Mouse (Mus musculus): ENCODE results near the gene Hap1. TPM values are rescaled to one million over a fixed set of nuclear protein-coding genes. Genes with fewer than 3 reads are reported as not detected.
"Not testable (repeated sequence)": the region's sequence is repeated elsewhere in the genome, so short reads cannot be mapped to it uniquely, and the experiment has no call there.

Gene Hap1
- polyA plus RNA-seq, 1 experiment from 2014 or later: 264 TPM

DNA sequence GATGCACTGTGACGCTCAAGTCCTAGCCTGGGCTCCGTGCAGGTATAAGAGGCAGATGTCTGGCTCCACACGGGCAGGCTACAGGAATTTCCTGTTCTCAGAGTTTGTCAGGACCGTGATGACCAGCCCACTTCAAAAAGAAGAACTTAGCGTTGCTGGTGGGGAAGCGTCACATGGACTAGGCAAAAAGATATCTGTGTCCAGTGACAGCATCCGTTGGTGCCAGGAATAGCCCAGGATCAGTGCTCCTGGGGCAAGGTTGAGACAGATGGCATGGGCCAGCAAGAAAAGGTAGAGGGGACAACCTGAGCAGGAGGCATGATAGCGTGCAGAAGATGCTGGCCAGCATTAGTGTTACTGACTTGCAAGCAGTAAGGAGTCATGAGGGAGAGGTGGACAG is 13.9 kb upstream of the Hap1 start:
- Histone ChIP-seq H3K27ac (replicated peaks) (no peak overlapping the region), H3K9ac (replicated peaks) (no peak overlapping the region), H3K4me1 (no peaks in the 10 kb centered on the region), H3K36me3 (peaks cover 28% of the 10 kb centered on the region), H3K4me3 (replicated peaks) (no peak overlapping the region), H3K27me3 (replicated peaks) (no peaks in the 10 kb centered on the region), H3K4me2 (no peak overlapping the region), H3K9me3 (replicated peaks) (no peaks in the 10 kb centered on the region)
- ATAC-seq (ENCODE audit: low FRiP score): no peak
- 88% methylated on average over 8 of the region's 8 CpGs for WGBS

DNA sequence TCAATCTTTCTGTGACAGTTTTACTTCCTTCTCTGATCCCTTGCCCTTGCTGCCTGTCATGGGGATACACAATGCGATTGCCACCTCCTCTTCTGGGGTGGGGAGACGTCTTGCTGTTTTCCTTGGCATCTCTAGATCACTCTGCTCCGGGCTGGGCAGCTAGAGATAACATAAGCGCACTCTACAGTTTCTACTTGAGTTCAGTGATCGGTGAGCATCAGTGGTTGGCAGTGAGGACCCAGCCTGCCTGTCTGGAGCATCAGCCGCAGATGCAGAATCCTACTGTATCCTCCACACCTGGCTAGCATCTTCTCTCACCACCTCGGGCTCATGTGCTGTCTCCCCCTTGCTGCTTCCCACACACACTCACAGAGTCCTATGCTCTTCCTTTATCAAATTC is 13.2 kb upstream of the Hap1 start:
- Histone ChIP-seq H3K27me3 (replicated peaks) (no peaks in the 10 kb centered on the region), H3K36me3 (peaks cover 25% of the 10 kb centered on the region), H3K27ac (replicated peaks) (no peak overlapping the region), H3K9me3 (replicated peaks) (no peaks in the 10 kb centered on the region), H3K4me2 (no peak overlapping the region), H3K4me3 (replicated peaks) (no peak overlapping the region), H3K9ac (replicated peaks) (no peak overlapping the region), H3K4me1 (no peaks in the 10 kb centered on the region)
- WGBS: 67% methylated on average over 7 of the region's 7 CpGs
- no peak for ATAC-seq (ENCODE audit: low FRiP score)

DNA sequence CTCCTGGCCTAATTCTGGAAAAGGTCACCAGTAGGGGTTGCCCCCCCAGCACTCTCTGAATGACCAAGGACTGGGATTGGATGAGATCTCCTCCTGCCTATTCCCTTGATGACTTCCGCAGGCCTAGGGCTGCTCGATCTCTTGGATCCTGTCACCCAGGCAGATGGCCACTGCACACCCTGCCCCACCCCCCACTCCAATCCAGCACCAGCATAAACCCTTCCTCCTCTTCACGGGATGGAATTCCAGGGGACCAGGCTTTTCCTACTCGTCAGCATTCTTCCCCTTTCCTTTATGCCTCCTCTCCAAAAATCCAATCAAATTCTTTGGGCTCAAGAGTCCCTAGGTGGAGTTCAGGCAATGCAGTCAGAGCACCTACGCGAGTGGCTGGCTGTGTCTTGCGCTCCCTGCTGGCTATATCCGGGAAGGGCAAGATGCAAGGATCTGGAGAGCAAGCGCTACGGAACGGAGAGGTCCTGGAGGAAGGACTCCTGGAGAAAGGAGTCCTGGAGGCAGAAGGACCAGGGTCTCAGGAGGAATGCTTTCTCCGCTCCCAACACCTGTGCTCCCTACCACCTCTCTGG is 7.1 kb upstream of the Hap1 start:
- no peak overlapping the region for H3K4me2 ChIP-seq
- H3K4me1 ChIP-seq: peaks cover 9% of the 10 kb centered on the region
- no peak overlapping the region for H3K4me3 ChIP-seq (replicated peaks)
- peak overlapping the region; percentile 30 for H3K27ac ChIP-seq (replicated peaks)
- peak; percentile 29; the same call in 1 of the 2 replicates for ATAC-seq (ENCODE audit: low FRiP score)
- H3K27me3 ChIP-seq (replicated peaks): peaks cover 18% of the 10 kb centered on the region; the same call in 1 of the 2 replicates
- H3K9ac ChIP-seq (replicated peaks): no peak overlapping the region
- H3K9me3 ChIP-seq (replicated peaks): no peaks in the 10 kb centered on the region
- WGBS: 22% methylated on average over 12 of the region's 12 CpGs
- no peaks in the 10 kb centered on the region for H3K36me3 ChIP-seq

DNA sequence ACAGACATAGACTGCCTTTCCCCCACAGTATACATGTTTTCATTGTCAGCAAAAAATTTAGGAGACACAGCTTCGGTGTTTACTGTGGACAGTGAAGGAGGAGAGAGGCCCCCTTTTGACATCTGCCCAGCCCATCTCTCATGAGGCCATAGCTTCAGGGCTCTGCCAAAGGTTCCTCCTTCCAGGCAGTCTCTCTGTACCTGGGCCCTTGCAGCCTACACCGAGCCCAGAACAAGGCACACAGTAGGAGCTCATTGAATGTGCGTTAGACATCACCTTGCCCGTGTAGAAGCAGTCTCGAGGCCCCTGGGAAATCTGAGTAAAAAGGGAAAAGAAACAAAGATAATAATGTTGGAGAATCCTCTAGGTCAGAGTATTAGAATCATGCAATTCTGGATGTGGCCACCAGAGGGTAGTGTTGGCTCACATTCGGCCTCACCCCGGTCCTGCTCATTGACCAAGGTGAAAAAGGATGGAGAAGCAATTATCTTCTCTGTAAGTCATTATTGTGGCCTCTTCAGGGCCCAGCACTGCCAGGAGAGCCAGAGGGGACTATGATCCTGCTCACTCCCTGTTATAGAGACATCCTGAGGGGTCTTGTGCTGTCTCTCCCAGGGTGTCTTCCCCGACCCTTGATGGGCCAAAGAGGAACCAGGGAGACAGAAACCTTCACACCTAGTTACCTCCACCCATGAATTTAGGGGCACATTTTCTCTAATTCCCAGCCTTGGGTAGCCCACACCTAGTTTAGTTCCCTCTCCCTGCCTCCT is 6.5 kb upstream of the Hap1 start:
- Histone ChIP-seq H3K4me3 (replicated peaks) (no peak overlapping the region), H3K9ac (replicated peaks) (no peak overlapping the region), H3K4me2 (no peak overlapping the region), H3K4me1 (peaks cover 9% of the 10 kb centered on the region), H3K27ac (replicated peaks) (peak overlapping the region; percentile 30), H3K27me3 (replicated peaks) (peaks cover 18% of the 10 kb centered on the region; the same call in 1 of the 2 replicates), H3K9me3 (replicated peaks) (no peaks in the 10 kb centered on the region), H3K36me3 (no peaks in the 10 kb centered on the region)
- 13% methylated on average over 8 of the region's 8 CpGs for WGBS
- ATAC-seq (ENCODE audit: low FRiP score): peak; percentile 51

DNA sequence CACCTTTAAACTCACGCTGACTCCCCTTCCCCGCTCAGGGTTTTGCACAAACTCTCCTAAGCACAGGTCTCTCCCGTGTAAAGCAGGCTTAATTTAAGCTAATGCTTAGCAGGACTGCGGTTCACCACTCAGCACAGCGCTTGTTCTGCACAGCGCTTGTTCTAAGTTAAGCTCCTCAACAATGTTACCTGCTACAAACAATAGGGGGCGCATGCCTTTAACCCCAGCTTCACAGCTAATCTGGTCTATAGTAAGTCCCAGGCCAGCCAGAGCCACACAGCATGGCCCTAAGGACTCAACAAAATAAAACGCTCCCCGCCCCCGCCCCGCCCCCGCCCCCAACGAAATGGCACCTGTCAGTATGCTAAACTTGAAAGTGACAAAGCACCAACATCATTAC is 5.1 kb upstream of the Hap1 start:
- peaks cover 18% of the 10 kb centered on the region; the same call in 1 of the 2 replicates for H3K27me3 ChIP-seq (replicated peaks)
- not testable (repeated sequence) for H3K4me3 ChIP-seq (replicated peaks); H3K9ac ChIP-seq (replicated peaks); H3K4me1 ChIP-seq; H3K4me2 ChIP-seq; H3K27ac ChIP-seq (replicated peaks); H3K9me3 ChIP-seq (replicated peaks); H3K36me3 ChIP-seq; ATAC-seq (ENCODE audit: low FRiP score)
- WGBS: no CpG with 5 or more reads among the region's 13 CpGs

DNA sequence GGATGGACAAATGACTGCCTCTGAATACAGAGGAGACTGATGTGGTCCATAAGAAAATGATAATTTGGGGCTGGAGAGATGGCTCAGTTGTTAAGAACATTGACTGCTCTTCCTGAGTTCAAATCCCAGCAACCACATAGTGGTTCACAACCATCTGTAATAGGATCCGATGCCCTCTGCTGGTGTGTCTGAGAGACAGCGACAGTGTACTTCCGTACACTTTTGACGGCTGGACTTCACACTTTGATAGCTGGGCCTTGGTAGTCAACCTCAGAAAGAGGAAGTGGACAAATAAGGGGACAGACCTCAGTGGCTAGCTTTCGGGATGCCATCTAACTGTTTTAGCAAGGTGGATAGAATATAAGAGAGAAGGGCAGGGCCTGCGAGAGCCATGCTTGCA is 4.2 kb upstream of the Hap1 start:
- Histone ChIP-seq H3K4me1 (peaks cover 10% of the 10 kb centered on the region), H3K27ac (replicated peaks) (no peak overlapping the region), H3K36me3 (no peaks in the 10 kb centered on the region), H3K9me3 (replicated peaks) (no peaks in the 10 kb centered on the region), H3K27me3 (replicated peaks) (peaks cover 18% of the 10 kb centered on the region; the same call in 1 of the 2 replicates), H3K4me2 (no peak overlapping the region), H3K9ac (replicated peaks) (no peak overlapping the region), H3K4me3 (replicated peaks) (no peak overlapping the region)
- no peak for ATAC-seq (ENCODE audit: low FRiP score)
- WGBS: 85% methylated on average over 6 of the region's 6 CpGs

DNA sequence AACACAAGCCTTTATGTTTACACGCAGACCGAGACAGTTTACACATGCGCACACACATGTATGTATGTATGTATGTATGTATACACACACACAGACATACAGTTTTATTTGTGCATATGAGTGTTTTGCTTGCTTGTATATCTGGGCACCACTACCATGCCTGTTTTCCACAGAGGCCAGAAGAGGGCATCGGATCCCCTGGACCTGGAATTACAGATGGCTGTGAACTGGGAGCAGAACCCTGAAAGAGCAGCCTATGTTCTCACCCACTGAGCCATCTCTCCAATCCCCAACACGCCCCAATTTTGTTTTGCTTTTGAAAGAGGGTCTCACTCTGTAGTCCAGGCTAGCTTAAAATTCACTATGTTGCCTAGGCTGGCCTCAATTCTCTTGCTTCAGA is 1.5 kb upstream of the Hap1 start:
- Histone ChIP-seq H3K27me3 (replicated peaks) (peaks cover 18% of the 10 kb centered on the region; the same call in 1 of the 2 replicates), H3K4me3 (replicated peaks) (no peak overlapping the region), H3K9me3 (replicated peaks) (no peaks in the 10 kb centered on the region), H3K27ac (replicated peaks) (no peak overlapping the region), H3K9ac (replicated peaks) (no peak overlapping the region), H3K36me3 (no peaks in the 10 kb centered on the region), H3K4me1 (peaks cover 20% of the 10 kb centered on the region), H3K4me2 (no peak overlapping the region)
- WGBS: 60% methylated on average over 5 of the region's 5 CpGs
- no peak for ATAC-seq (ENCODE audit: low FRiP score)

DNA sequence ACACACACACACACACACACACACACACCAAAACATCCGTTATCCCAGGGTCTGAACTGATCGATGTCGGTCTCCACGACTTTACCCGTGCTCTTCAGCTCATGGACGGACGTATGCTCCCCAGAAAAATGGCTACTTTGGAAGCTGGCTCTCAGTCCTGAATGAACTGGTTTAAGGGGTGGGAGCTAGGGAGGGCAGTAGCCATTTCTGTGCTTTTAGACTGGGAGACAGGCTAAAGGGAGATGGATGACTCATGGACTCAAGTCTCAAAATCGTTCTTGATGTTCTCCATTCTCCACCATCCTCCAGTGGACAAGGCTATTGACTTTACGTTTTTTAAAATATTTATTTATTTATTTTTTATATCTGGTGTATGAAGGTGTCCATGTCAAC is 887 bp upstream of the Hap1 start:
- H3K9me3 ChIP-seq (replicated peaks): no peaks in the 10 kb centered on the region
- H3K36me3 ChIP-seq: no peaks in the 10 kb centered on the region
- H3K4me1 ChIP-seq: peaks cover 26% of the 10 kb centered on the region
- peak overlapping the region; percentile 82 for H3K4me3 ChIP-seq (replicated peaks)
- peak overlapping the region; percentile 72 for H3K9ac ChIP-seq (replicated peaks)
- H3K27ac ChIP-seq (replicated peaks): peak overlapping the region; percentile 80
- ATAC-seq (ENCODE audit: low FRiP score): no peak
- 13% methylated on average over 9 of the region's 9 CpGs for WGBS
- peak overlapping the region; percentile 98 for H3K4me2 ChIP-seq
- peaks cover 18% of the 10 kb centered on the region; the same call in 1 of the 2 replicates for H3K27me3 ChIP-seq (replicated peaks)

DNA sequence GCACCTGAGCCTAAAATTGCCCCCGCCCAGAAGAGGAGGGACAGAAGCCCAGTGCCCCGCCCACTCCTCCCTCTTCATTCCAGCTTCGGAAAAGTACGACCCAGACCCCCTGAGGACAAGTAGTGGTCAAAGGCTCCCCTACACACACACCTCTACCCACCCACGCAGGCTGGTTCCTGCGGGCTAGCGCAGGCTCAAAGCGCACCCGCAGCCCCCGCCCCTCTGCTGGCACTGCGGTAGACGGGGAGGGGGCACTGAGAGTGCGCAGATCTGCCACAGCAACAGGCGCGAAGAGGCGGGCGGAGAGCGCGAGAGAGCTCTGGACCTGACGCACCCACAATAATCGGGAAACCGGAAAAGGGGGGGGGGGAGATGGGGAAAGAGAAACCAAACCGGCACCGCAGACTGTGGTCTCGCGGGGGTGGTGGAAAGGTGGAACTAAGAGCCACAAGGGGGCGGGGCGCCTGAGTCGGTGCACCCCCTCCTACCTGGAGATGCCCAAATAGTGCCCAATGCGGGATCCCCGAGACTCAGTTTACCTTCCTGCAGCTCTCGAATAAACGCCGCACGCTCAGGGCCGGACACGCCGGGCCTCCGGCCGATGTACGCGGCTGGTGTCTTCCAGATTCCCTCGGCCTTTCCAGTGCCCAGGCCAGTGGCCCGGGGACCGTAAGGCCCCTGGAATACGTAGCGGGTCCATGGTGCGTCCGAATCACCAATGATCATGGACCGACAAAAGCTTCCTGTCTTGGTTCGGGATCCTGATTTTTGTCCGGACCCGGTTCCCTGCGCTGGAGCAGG is 577 bp downstream of the Hap1 start:
- ATAC-seq (ENCODE audit: low FRiP score): peak; percentile 56
- Histone ChIP-seq H3K4me2 (peak overlapping the region; percentile 98), H3K27ac (replicated peaks) (peak overlapping the region; percentile 80), H3K27me3 (replicated peaks) (peaks cover 15% of the 10 kb centered on the region; the same call in 1 of the 2 replicates), H3K4me3 (replicated peaks) (peak overlapping the region; percentile 82), H3K9ac (replicated peaks) (peak overlapping the region; percentile 72), H3K9me3 (replicated peaks) (no peaks in the 10 kb centered on the region), H3K36me3 (no peaks in the 10 kb centered on the region), H3K4me1 (peaks cover 31% of the 10 kb centered on the region)
- WGBS: under 1% methylated on average over 54 of the region's 54 CpGs

DNA sequence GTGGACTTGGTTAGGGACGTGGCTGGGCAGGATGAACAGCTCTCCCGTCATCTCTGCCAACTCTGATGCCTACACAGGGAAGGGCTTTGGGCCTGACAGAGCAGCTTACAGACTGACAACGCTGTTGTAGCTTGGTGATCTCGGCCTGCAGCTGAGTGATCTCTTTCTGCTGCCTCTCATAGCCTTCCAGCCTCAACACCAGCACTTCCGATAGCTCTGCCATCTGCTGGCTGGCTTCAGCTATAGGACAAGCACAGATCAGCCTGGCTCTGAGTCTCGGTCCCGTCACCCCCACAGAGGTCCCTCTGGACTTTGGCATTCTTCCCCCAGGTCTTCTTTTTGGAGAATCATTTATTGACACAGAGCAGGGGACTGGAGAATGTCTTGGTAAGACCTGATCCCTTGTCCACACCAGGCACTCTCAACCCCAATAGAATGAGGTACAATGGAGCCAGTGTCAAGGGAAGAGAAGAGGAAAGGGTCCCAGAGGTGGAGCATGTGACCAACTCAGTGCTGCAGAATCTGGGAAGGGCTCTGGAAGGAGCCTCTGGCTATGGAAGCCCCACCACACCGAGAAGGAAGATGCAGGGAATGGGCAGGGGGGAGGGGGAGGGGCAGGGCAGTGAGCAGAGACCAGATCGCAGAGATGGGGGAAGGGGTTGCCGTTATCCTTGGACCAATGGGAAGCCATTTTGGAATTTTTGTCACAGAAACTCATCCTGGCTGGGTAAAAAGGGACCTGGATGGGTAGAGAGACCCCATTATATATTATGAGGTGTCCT is 3.7 kb downstream of the Hap1 start:
- Histone ChIP-seq H3K9me3 (replicated peaks) (no peaks in the 10 kb centered on the region), H3K27me3 (replicated peaks) (no peaks in the 10 kb centered on the region; the same call in 1 of the 2 replicates), H3K9ac (replicated peaks) (peak overlapping the region; percentile 30; the same call in 1 of the 2 replicates), H3K4me2 (no peak overlapping the region), H3K36me3 (no peaks in the 10 kb centered on the region), H3K27ac (replicated peaks) (peak overlapping the region; percentile 51; the same call in 1 of the 2 replicates), H3K4me3 (replicated peaks) (no peak overlapping the region), H3K4me1 (peaks cover 40% of the 10 kb centered on the region)
- no peak for ATAC-seq (ENCODE audit: low FRiP score)
- WGBS: 34% methylated on average over 10 of the region's 10 CpGs

DNA sequence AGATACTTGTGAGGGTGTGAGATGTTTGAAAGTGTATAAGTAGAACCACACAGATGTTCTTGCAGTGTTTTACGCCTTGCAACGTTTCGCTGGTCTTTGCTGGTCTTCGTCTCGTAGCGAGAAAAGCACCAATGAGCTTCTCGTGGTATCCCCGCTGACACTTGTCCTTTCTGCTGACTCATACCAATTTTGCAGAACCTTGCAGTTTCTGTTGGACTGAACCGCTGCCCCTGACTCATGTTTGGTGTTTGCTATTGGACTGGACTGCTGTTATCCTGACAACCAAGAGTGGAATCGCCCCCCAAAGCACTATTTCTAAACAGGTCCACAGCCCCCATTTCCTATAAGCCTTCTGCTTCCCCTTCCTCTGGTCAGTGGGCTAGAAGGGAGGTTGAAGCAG is 11.7 kb downstream of the Hap1 start:
- Histone ChIP-seq H3K4me2 (no peak overlapping the region), H3K27me3 (replicated peaks) (no peaks in the 10 kb centered on the region), H3K36me3 (no peaks in the 10 kb centered on the region), H3K9me3 (replicated peaks) (no peaks in the 10 kb centered on the region), H3K4me1 (peaks cover 10% of the 10 kb centered on the region), H3K9ac (replicated peaks) (no peak overlapping the region), H3K27ac (replicated peaks) (no peak overlapping the region), H3K4me3 (replicated peaks) (no peak overlapping the region)
- WGBS: 88% methylated on average over 10 of the region's 10 CpGs
- ATAC-seq (ENCODE audit: low FRiP score): no peak

Measured in neural tube, embryonic 15.5 days (tissue).